Mouse (Mus musculus): ENCODE results near the gene Olfr26. TPM values are rescaled to one million over a fixed set of nuclear protein-coding genes. Genes with fewer than 3 reads are reported as not detected.

The Olfr26 gene
- not detected in 2 replicates for total RNA-seq (2023)

GRCm38 (mm10) chr9:38854760-38855159, at the start of gene Olfr26:
Olfr26 (plus strand) TSS chr9:38855060.

DNA sequence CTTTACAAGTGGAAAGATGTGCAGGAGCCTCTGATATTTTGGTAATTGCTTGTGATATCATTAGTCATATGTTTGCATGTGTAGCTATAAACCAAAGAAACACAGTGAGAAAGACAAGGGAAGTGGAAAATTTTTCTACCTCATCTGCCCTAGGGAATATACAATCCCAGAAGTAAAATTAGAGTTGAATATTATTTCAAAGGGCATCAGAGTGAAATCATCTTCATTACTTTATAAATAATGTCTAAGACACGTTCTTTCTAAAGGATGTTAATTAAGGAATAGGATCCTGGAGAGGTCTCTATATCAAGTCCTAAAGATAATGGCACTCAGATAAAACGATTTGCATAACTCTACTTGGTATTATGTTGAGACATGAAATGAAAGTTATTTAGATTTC, 40.5 kb upstream of the Olfr26 start, which contains the start of gene Olfr922:
Gene Olfr922, plus strand, starts transcription at position 301 of the 400 bp plus-strand sequence.

GRCm38 (mm10) chr9:38826245-38826644, 28.6 kb upstream of the Olfr26 start, which contains the start of gene Olfr923:
Olfr923 (plus strand) TSS chr9:38826545.

GRCm38 (mm10) chr9:38844149-38844548, 10.7 kb upstream of the Olfr26 start, which contains the start of gene Olfr924:
Olfr924 (plus strand) TSS chr9:38844449.

GRCm38 (mm10) chr9:38876826-38877225, 22.0 kb downstream of the Olfr26 start, which contains the start of gene Olfr926:
Olfr926 (plus strand) TSS chr9:38877126.

Other genes with a start within 250 kb of the Olfr26 start
- gene Olfr914, start 250.0 kb upstream of the Olfr26 start, total RNA-seq (2023), result not detected in 2 replicates
- not detected in 2 replicates for gene Olfr916, start 195.2 kb upstream of the Olfr26 start, total RNA-seq (2023)
- gene Olfr917, start 189.2 kb upstream of the Olfr26 start, total RNA-seq (2023), result not detected in 2 replicates
- gene Olfr918, start 180.5 kb upstream of the Olfr26 start, total RNA-seq (2023), result not detected in 2 replicates
- not detected in 2 replicates for gene Olfr919, start 151.4 kb upstream of the Olfr26 start, total RNA-seq (2023)
- gene Vwa5a, start 136.8 kb upstream of the Olfr26 start, total RNA-seq (2023), result 24.1 and 27.6 TPM in 2 replicates
- gene Olfr920, start 102.8 kb upstream of the Olfr26 start, total RNA-seq (2023), result 0.16 TPM in 1 of 2 replicates, not detected in the other
- not detected in 2 replicates for gene Olfr921, start 82.0 kb upstream of the Olfr26 start, total RNA-seq (2023)
- gene Olfr922, start 40.4 kb upstream of the Olfr26 start, total RNA-seq (2023), result not detected in 2 replicates
- gene Olfr923, start 28.5 kb upstream of the Olfr26 start, total RNA-seq (2023), result not detected in 2 replicates
- gene Olfr924, start 10.6 kb upstream of the Olfr26 start, total RNA-seq (2023), result not detected in 2 replicates
- not detected in 2 replicates for gene Olfr926, start 22.1 kb downstream of the Olfr26 start, total RNA-seq (2023)
- not detected in 2 replicates for gene Olfr930, start 74.7 kb downstream of the Olfr26 start, total RNA-seq (2023)
- not detected in 2 replicates for gene Olfr933, start 117.3 kb downstream of the Olfr26 start, total RNA-seq (2023)
- not detected in 2 replicates for gene Olfr934, start 133.3 kb downstream of the Olfr26 start, total RNA-seq (2023)
- gene Olfr935, start 144.6 kb downstream of the Olfr26 start, total RNA-seq (2023), result not detected in 2 replicates
- gene Olfr146, start 168.3 kb downstream of the Olfr26 start, total RNA-seq (2023), result not detected in 2 replicates
- gene Olfr937, start 209.9 kb downstream of the Olfr26 start, total RNA-seq (2023), result not detected in 2 replicates
- gene Olfr938, start 223.8 kb downstream of the Olfr26 start, total RNA-seq (2023), result not detected in 2 replicates

All from neutrophil, adult 65 days (primary cell).